Mouse (Mus musculus) embryo, embryonic 11 days (tissue): ENCODE measurements around the gene Smtnl2.
"Not testable (repeated sequence)": the region's sequence is repeated elsewhere in the genome, so short reads cannot be mapped to it uniquely, and the experiment has no call there.

ENCODE experiments used
- DNase-seq: peaks from one replicate; pipeline ENCODE4 v3.0.0-alpha.2; 2015

The Smtnl2 gene

DNA sequence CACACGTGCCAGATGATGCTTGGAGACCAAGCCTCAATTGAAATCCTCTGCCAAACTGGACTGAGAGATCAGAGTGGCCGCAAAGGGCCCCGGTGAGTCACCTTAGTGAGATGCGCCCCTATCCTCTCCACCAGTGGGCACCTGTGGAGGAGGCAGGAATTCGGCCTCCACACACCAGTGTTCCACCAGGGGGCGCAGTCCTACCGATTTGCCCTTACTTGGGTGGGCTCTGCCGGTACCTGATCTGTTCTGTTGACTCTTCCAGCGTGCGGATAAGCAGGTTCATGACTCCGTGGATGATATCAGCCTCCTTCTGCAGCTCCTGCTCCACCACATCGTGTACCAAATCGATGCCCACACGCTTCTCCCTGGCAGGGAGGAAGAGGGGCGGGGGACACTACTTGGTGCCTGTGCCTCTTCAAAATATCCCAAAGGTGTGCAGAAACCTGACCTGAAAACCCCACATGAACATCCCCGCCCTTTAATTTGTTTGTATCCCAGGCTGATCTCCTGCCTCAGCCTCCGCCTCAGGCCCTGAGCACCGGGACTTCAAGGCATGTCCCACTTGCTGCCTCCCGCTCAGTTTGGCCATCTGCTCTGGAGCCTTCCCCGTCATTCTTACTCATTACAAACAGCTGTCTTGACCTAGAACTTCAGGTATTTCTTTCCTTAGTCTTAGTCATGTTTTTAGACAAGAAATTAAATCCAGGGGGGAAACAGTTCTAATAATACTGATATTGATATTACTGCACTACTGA is 56.4 kb downstream of the Smtnl2 start:
- DNase-seq = peak; percentile 81

GRCm38 (mm10) chr11:72353186-72353585 is 58.3 kb downstream of the Smtnl2 start:
- no peak for DNase-seq

DNA sequence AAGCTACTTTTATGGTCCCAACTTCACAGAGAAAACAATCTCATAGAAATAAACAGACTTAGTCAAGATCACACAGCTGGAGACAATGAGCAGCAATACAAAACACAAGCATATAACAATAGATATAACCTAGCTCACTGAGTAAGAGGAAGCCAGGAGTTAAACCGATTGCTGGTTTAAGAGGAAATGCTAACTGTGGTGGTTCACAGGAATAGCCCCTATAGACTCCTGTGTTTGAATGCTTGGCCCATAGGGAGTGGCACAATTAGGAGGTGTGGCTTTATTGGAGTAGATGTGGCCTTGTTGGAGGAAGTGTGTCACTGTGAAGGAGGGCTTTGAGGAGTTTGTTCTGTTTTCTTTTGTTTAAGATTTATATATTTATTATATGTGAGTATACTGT is 59.2 kb downstream of the Smtnl2 start:
- no peak for DNase-seq

DNA sequence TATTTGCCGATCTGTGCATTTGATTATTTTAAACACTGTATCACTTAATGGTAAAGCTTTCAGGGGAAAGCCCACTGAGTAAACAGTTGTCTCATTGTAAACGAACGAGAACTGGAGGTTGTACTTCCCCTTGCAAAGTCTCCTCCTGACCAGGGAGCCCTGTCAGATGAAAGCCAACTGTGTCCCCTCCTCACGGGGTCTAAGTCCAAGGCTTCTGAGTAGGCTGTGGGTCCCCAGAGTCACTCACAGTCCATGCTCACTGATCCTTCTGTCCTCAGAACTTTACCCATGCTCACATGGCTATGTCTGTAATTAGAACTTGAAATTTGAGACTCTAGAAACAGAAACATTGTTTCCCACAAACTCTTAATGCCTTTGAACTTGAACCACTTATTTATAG is 61.9 kb downstream of the Smtnl2 start:
- DNase-seq = no peak

- DNase-seq = no peak
Observed at GRCm38 (mm10) chr11:72349016-72349415, 62.5 kb downstream of the Smtnl2 start.

DNA sequence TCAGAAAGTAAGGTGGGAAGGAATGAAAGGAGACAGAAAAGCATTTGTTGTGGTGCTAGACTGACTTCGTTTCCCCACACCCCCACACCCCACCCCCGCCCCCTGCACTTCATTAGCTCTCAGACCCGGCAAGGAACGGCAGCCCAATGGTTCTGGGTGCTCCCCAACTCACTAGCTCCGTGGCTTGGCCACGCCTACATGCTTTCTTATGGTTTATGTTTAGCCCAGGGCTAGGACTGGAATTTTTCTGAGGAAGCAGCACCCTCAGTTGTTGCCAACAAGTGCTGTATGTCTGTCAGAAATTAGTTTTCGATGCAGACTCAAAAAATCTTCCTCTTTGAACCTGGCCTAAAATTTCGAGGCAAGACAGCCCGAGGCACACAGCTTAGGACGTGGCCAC is 63.0 kb downstream of the Smtnl2 start:
- DNase-seq = no peak

- DNase-seq = no peak
Observed at GRCm38 (mm10) chr11:72344486-72344885, 67.0 kb downstream of the Smtnl2 start.

DNA sequence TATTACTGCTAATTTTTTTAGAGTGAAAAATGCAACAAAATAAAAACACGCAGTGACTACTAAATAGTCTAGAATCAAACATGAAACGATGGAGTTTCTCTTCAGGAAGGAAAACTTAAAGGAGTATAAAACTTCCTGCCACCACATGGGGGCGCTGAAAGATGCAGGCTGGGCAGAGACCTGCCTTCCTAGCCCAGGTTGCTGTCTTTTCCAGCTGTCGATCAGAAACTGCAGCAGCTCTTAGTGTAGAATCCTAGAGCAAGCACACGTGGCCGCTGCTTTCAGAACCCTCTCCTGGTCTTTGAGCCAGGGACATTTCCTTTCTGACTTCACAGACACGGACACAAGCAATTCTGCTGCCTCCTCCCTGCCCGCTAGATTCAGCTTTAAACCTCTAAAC is 67.6 kb downstream of the Smtnl2 start:
- peak; percentile 81 for DNase-seq

DNA sequence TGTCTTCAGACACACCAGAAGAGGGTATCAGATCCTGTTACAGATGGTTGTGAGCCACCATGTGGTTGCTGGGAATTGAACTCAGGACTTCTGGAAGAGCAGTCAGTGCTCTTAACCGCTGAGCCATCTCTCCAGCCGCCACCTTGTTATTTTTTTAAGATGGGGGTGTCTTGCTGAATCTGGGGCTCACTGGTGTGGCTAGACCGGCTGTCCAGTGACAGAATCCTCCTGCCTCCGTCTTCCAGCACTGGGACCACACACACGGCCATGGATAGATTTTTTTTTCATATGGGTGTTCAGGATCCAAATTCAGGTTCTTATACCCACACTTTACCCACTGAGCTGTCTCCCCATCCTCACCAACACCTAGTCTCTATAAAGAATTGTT is 68.3 kb downstream of the Smtnl2 start:
- not testable (repeated sequence) for DNase-seq

DNA sequence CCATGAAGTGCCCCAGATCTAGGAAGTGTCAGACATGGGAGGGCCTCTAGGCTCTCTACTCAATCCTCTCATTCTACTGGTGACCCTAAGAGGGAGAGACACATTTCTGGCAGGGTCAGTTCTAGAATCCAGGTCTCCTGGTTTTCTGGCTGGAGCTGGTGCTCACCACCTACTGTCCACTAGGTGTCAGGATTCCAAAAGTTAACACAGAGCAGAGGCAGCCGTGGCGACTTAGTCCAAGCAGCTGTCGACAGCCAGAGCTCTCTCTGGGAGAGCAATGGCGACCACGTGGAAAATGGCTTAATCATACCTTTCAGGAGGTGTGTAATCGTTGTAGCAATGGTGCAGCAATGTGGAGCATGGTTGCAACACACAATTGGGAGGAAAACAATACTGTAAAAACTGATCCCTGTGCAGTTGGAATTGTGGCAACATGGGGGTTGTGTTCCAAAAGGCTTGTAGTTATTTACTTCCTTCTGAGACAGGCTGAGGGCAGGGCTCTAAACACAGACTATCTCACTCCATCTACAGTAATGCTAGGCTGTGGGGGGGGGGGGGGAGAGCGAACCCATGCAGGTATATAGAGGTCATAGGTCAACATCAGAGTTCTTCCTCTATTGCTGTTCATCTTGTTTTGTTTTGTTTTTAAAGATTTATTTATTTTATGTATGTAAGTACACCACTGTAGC is 68.8 kb downstream of the Smtnl2 start:
- DNase-seq = peak; percentile 91

GRCm38 (mm10) chr11:72339716-72340115 is 71.8 kb downstream of the Smtnl2 start:
- DNase-seq = no peak
